In genomic region chr7:29262151-29262550, GRCm38 (mm10) we compare ENCODE assay signal across 29 mouse cellular contexts. TPM values are rescaled to one million over a fixed set of nuclear protein-coding genes. Genes with fewer than 3 reads are reported as not detected.
DNase-seq lines count a peak whose midpoint lies in the region; ATAC-seq and TF ChIP-seq lines count a peak whose summit lies in the region.
"Had no signal": no experiment of that assay in that cellular context is flagged by ENCODE, and none has a peak within 500 bp of the region (broad histone marks: within the 10 kb centered on the region; RNA-seq: fewer than 3 reads in every experiment).

No protein-coding gene starts in this region.

- no peak for ATAC-seq in heart, embryonic 16.5 days (replicated peaks; ENCODE audit: extremely low read depth, insufficient read depth, low FRiP score)
- ATAC-seq in stomach, postnatal 0 days (ENCODE audit: low FRiP score, low TSS enrichment), result no peak
- ATAC-seq: inflammation-experienced regulatory T-cells, adult 6 months; midbrain, embryonic 13.5 days had no signal

- intact Hi-C loops in gastrocnemius, postnatal 14 days (cut with DNase I; ENCODE audit: low total_unique reads), result no loop called here

- peak; percentile 16 for DNase-seq in gastrocnemius, adult 18-20 months (ENCODE audit: low spot score)
- DNase-seq in gastrocnemius, postnatal 14 days, result no peak
- DNase-seq in heart, adult 11 months, result no peak
- peak; percentile 82 for DNase-seq in kidney, adult 9 months
- no peak for DNase-seq in kidney, postnatal 14 days
- no peak for DNase-seq in stomach, postnatal 0 days (ENCODE audit: low spot score)
- no peak for DNase-seq in cerebellum, adult 2 months
- DNase-seq: adrenal gland, postnatal 10 days; cerebellum, adult 18-20 months; cerebellum, postnatal 36 days; embryo, embryonic 11 days; heart, postnatal 36 days; lung, adult 18-20 months; thymus, adult 2 months; thymus, postnatal 4 days had no signal

- no peak for TF ChIP-seq EP300 in stomach, postnatal 0 days (optimal IDR thresholded peaks at IDR 0.05)

- H3K36me3 ChIP-seq in heart, embryonic 16.5 days (ENCODE audit: control insufficient read depth, insufficient read depth), result no peaks in the 10 kb centered on the region
- no peaks in the 10 kb centered on the region; the same call in 1 of the 2 replicates for H3K36me3 ChIP-seq in stomach, postnatal 0 days (ENCODE audit: control insufficient read depth, insufficient read depth, low read length)
- H3K36me3 ChIP-seq: embryonic facial prominence, embryonic 13.5 days; forebrain, embryonic 12.5 days; midbrain, embryonic 13.5 days had no signal

- TF ChIP-seq POLR2A in cerebellum, adult 2 months (IDR thresholded peaks at IDR 0.05; ENCODE audit: borderline replicate concordance, insufficient read depth, low read length), result no peak

- H3K4me2 ChIP-seq in heart, embryonic 16.5 days (ENCODE audit: low read depth, low read length), result no peak overlapping the region
- H3K4me2 ChIP-seq in stomach, postnatal 0 days (replicated peaks; ENCODE audit: low read depth), result no peak overlapping the region
- H3K4me2 ChIP-seq: embryonic facial prominence, embryonic 13.5 days; forebrain, embryonic 12.5 days; hindbrain, embryonic 14.5 days; liver, embryonic 11.5 days; midbrain, embryonic 13.5 days had no signal

- H3K9ac ChIP-seq in heart, embryonic 16.5 days (ENCODE audit: low read length), result no peak overlapping the region
- no peak overlapping the region for H3K9ac ChIP-seq in stomach, postnatal 0 days (ENCODE audit: low read length)
- H3K9ac ChIP-seq: embryonic facial prominence, embryonic 13.5 days; forebrain, embryonic 12.5 days; hindbrain, embryonic 14.5 days; midbrain, embryonic 13.5 days had no signal

- H3K27ac ChIP-seq in heart, embryonic 16.5 days (ENCODE audit: low read length), result peak overlapping the region; percentile 14
- peak overlapping the region; percentile 40 for H3K27ac ChIP-seq in stomach, postnatal 0 days (replicated peaks)
- H3K27ac ChIP-seq in cerebellum, adult 2 months (ENCODE audit: insufficient read depth, low read length), result no peak overlapping the region
- H3K27ac ChIP-seq: embryonic facial prominence, embryonic 13.5 days; forebrain, embryonic 12.5 days; hindbrain, embryonic 14.5 days; midbrain, embryonic 13.5 days had no signal

- 54% methylated on average over 6 of the region's 6 CpGs for WGBS in heart, embryonic 16.5 days
- WGBS in stomach, postnatal 0 days, result 60% methylated on average over 6 of the region's 6 CpGs
- WGBS in cerebellum, adult 2 months, result 65% methylated on average over 6 of the region's 6 CpGs

- no peaks in the 10 kb centered on the region for H3K27me3 ChIP-seq in heart, embryonic 16.5 days (ENCODE audit: control insufficient read depth, insufficient read depth, low read length)
- no peaks in the 10 kb centered on the region for H3K27me3 ChIP-seq in stomach, postnatal 0 days (ENCODE audit: control insufficient read depth, insufficient read depth, low read length)
- H3K27me3 ChIP-seq in cerebellum, adult 2 months (ENCODE audit: control insufficient read depth, insufficient read depth, low read length), result no peaks in the 10 kb centered on the region
- H3K27me3 ChIP-seq: embryonic facial prominence, embryonic 13.5 days; forebrain, embryonic 12.5 days; megakaryocyte, embryonic 14.5 days; midbrain, embryonic 13.5 days had no signal

- TF ChIP-seq CTCF in stomach, postnatal 0 days (IDR thresholded peaks at IDR 0.05; ENCODE audit: low read depth), result no peak
- no peak for TF ChIP-seq CTCF in cerebellum, adult 2 months (IDR thresholded peaks at IDR 0.05; ENCODE audit: borderline replicate concordance, insufficient read depth, low read depth, low read length)

- H3K9me3 ChIP-seq in heart, embryonic 16.5 days (replicated peaks; ENCODE audit: control insufficient read depth, low read length), result no peaks in the 10 kb centered on the region
- H3K9me3 ChIP-seq in stomach, postnatal 0 days (ENCODE audit: control insufficient read depth, low read length), result no peaks in the 10 kb centered on the region
- H3K9me3 ChIP-seq: embryonic facial prominence, embryonic 13.5 days; forebrain, embryonic 12.5 days; megakaryocyte, embryonic 14.5 days; midbrain, embryonic 13.5 days had no signal

- peaks cover 21% of the 10 kb centered on the region for H3K4me1 ChIP-seq in heart, embryonic 16.5 days (ENCODE audit: control insufficient read depth, insufficient read depth, low read length)
- no peaks in the 10 kb centered on the region for H3K4me1 ChIP-seq in stomach, postnatal 0 days (replicated peaks; ENCODE audit: control insufficient read depth, insufficient read depth)
- H3K4me1 ChIP-seq in cerebellum, adult 2 months (ENCODE audit: control insufficient read depth, insufficient read depth, low read length), result no peaks in the 10 kb centered on the region

- H3K4me3 ChIP-seq in heart, embryonic 16.5 days (ENCODE audit: low read length), result no peak overlapping the region
- no peak overlapping the region for H3K4me3 ChIP-seq in stomach, postnatal 0 days (ENCODE audit: low read depth, low read length)
- H3K4me3 ChIP-seq in cerebellum, adult 2 months (replicated peaks; ENCODE audit: insufficient read depth, low read depth, low read length), result no peak overlapping the region
- H3K4me3 ChIP-seq: embryonic facial prominence, embryonic 13.5 days; erythroblast, embryonic 14.5 days; forebrain, embryonic 12.5 days; megakaryocyte, embryonic 14.5 days; midbrain, embryonic 13.5 days had no signal

RNA-seq across cellular contexts. Expression of gene 2200002D01Rik, which starts 13.9 kb away (rescaled TPM):
- 1 to 10 TPM in 1 of 2 experiments, under 1 TPM in 1; 0.66 to 1.1 TPM for total RNA-seq in gastrocnemius, adult 18-20 months (2021)
- total RNA-seq in gastrocnemius, postnatal 14 days (2021), result 1 to 10 TPM in 1 of 2 experiments, under 1 TPM in 1; 0.59 to 1.2 TPM
- polyA plus RNA-seq in heart, embryonic 16.5 days (2015; fragmentation: Nextera tagmentation; extraction: Ambion mirVana), result 7.6 and 10.3 TPM in 2 replicates
- 192 and 201 TPM in 2 replicates for polyA plus RNA-seq in stomach, postnatal 0 days (2015; fragmentation: Nextera tagmentation; extraction: Ambion mirVana)
- polyA plus RNA-seq in cerebellum, adult 2 months (2012; rRNA removed), result 0.38 and 0.48 TPM in 2 replicates
- total RNA-seq: granulocyte monocyte progenitor cell, adult 5-6 weeks; layer of hippocampus, postnatal 14 days; left cerebral cortex, adult 8-10 months; monocyte, adult 5-6 weeks had no signal
- polyA plus RNA-seq: erythroblast, embryonic 14.5 days had no signal

RNA-seq across cellular contexts. Expression of gene Spint2, which starts 19.6 kb away (rescaled TPM):
- 10 to 100 TPM in 1 of 2 experiments, 1 to 10 TPM in 1; 8.2 to 14.7 TPM for total RNA-seq in gastrocnemius, adult 18-20 months (2021)
- total RNA-seq in gastrocnemius, postnatal 14 days (2021), result 1 to 10 TPM; 5.5 to 6.4 TPM
- 114 and 116 TPM in 2 replicates for polyA plus RNA-seq in heart, embryonic 16.5 days (2015; fragmentation: Nextera tagmentation; extraction: Ambion mirVana)
- 638 and 692 TPM in 2 replicates for polyA plus RNA-seq in stomach, postnatal 0 days (2015; fragmentation: Nextera tagmentation; extraction: Ambion mirVana)
- polyA plus RNA-seq in cerebellum, adult 2 months (2012; rRNA removed), result 46.2 and 54.9 TPM in 2 replicates

RNA-seq across cellular contexts. Expression of gene Yif1b, which starts 24.0 kb away (rescaled TPM):
- total RNA-seq in gastrocnemius, adult 18-20 months (2021), result 10 to 100 TPM; 38.1 to 38.4 TPM
- 10 to 100 TPM; 49.4 to 56.8 TPM for total RNA-seq in gastrocnemius, postnatal 14 days (2021)
- polyA plus RNA-seq in heart, embryonic 16.5 days (2015; fragmentation: Nextera tagmentation; extraction: Ambion mirVana), result 116 and 125 TPM in 2 replicates
- polyA plus RNA-seq in stomach, postnatal 0 days (2015; fragmentation: Nextera tagmentation; extraction: Ambion mirVana), result 62.8 and 74.1 TPM in 2 replicates
- 131 and 143 TPM in 2 replicates for polyA plus RNA-seq in cerebellum, adult 2 months (2012; rRNA removed)

RNA-seq across cellular contexts. Expression of gene Ppp1r14a, which starts 27.0 kb away (rescaled TPM):
- 1 to 10 TPM; 3.3 to 3.4 TPM for total RNA-seq in gastrocnemius, adult 18-20 months (2021)
- total RNA-seq in gastrocnemius, postnatal 14 days (2021), result 10 to 100 TPM in 1 of 2 experiments, 1 to 10 TPM in 1; 9.4 to 11.6 TPM
- polyA plus RNA-seq in heart, embryonic 16.5 days (2015; fragmentation: Nextera tagmentation; extraction: Ambion mirVana), result 14.2 and 25.4 TPM in 2 replicates
- polyA plus RNA-seq in stomach, postnatal 0 days (2015; fragmentation: Nextera tagmentation; extraction: Ambion mirVana), result 53.3 and 64.8 TPM in 2 replicates
- polyA plus RNA-seq in cerebellum, adult 2 months (2012; rRNA removed), result 81.8 and 99.7 TPM in 2 replicates
- total RNA-seq: granulocyte monocyte progenitor cell, adult 5-6 weeks; monocyte, adult 5-6 weeks; neutrophil, adult 5-6 weeks had no signal
- polyA plus RNA-seq: inflammation-experienced regulatory T-cells, adult 6 months had no signal

RNA-seq across cellular contexts. Expression of gene Kcnk6, which starts 29.8 kb away (rescaled TPM):
- total RNA-seq in gastrocnemius, adult 18-20 months (2021), result under 1 TPM; 0.71 to 0.93 TPM
- 1 to 10 TPM; 2.2 to 2.6 TPM for total RNA-seq in gastrocnemius, postnatal 14 days (2021)
- polyA plus RNA-seq in heart, embryonic 16.5 days (2015; fragmentation: Nextera tagmentation; extraction: Ambion mirVana), result 2.1 TPM in 2 replicates
- polyA plus RNA-seq in stomach, postnatal 0 days (2015; fragmentation: Nextera tagmentation; extraction: Ambion mirVana), result 2.4 and 3.0 TPM in 2 replicates
- polyA plus RNA-seq in cerebellum, adult 2 months (2012; rRNA removed), result 0.57 and 0.62 TPM in 2 replicates
- polyA plus RNA-seq: erythroblast, embryonic 14.5 days had no signal

Comparison
In these comparisons a context has a peak if more than half of its experiments do, and no peak if none do; other contexts are left out.
1. DNase-seq: peak in gastrocnemius, adult 18-20 months (single experiment) and kidney, adult 9 months (single experiment); none in gastrocnemius, postnatal 14 days (single experiment), heart, adult 11 months (single experiment), kidney, postnatal 14 days (single experiment), stomach, postnatal 0 days (single experiment) and cerebellum, adult 2 months (0 of 2).
2. RNA of gene 2200002D01Rik, which starts 13.9 kb away (polyA plus RNA-seq): 192 to 201 TPM in stomach, postnatal 0 days; 7.6 to 10.3 TPM in heart, embryonic 16.5 days and 0.38 to 0.48 TPM in cerebellum, adult 2 months; every median in the first group is over 10 times any median in the second.